Mouse (Mus musculus): ENCODE data around the gene Arid5a.

DNA sequence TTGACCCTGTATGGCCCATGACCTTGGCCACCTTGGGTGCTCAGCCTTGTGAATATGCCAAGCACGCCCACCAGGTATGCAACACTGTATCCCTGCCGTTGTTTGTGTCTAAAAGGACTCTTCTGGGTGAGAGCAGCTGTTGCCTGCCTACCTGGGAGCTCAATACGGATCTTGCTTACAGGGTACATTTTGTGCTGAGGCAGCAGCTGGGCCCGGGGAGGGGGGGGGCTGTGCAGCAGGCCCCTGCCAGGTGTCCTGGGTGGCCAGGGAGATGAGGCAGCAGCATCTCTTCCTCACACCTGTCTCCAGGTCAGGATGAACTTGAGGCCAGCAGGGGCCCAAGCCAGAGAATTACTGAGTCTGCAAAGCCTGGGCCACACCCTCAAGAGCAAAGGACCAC lies 9.4 kb upstream of the Arid5a start:
- no peak for TF ChIP-seq POLR2A (IDR thresholded peaks at IDR 0.05; ENCODE audit: low read depth, low read length)
- no peak for TF ChIP-seq CTCF (conservative IDR thresholded peaks at IDR 0.05; ENCODE audit: insufficient read depth, insufficient read length, low read depth, low read length)

Measured in kidney, adult 2 months (tissue).